Mouse (Mus musculus): Measurements from ENCODE around the gene Bcam. TPM values are rescaled to one million over a fixed set of nuclear protein-coding genes. Genes with fewer than 3 reads are reported as not detected.

The Bcam gene
- polyA plus RNA-seq, 1 experiment = 20.3 TPM

DNA sequence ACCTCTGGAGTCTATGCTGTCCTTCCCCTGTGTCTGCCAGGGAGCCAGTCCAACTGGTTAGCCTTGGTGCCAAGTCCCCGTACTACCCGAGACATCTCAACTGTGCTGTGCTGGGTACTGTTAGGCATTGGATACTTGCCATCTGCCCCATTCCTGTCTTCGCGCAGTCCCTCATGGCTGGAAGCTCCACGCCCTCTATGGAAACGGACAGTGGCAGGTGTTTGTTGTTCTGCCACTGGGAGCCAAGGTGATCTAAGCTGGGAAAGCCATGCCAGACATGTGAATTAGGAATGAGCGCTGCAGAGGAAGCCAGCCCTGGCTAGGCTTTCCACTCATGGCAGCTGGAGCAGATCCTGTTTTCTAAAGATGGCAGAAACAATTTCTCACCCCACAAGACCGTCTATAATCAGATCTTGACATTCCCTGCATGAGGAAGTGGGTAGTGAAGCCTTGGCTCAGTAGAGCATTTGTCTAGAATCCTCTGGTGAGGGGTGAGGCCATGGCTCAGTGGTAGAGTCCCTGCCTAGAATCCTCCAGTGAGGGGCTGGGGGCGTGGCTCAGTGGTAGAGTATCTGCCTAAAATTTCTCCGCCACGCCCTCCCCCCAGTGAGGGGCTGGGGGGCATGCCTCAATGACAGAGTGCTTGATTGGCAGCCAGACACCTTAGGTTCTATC, 6.4 kb upstream of the Bcam start:
- TF ChIP-seq POLR2A (IDR thresholded peaks at IDR 0.05; ENCODE audit: low read depth, low read length) = no peak
- no peak for TF ChIP-seq CTCF (IDR thresholded peaks at IDR 0.05; ENCODE audit: extremely low read depth, insufficient read length, insufficient replicate concordance, low read depth, low read length)
- no peak overlapping the region for H3K4me3 ChIP-seq (ENCODE audit: low read depth, low read length)
- 39% methylated on average over 11 of the region's 11 CpGs for WGBS
- no peak overlapping the region for H3K27ac ChIP-seq (ENCODE audit: insufficient read depth, low read depth, low read length)
- no peaks in the 10 kb centered on the region for H3K4me1 ChIP-seq (ENCODE audit: control insufficient read depth, insufficient read depth, insufficient read length, low read length)
- no peaks in the 10 kb centered on the region for H3K27me3 ChIP-seq (ENCODE audit: control insufficient read depth, insufficient read depth, low read length)
- H3K36me3 ChIP-seq (ENCODE audit: control insufficient read depth, insufficient read depth, low read length) = peaks cover 21% of the 10 kb centered on the region

GRCm38 (mm10) chr7:19771682-19772081, 866 bp upstream of the Bcam start:
- Histone ChIP-seq H3K4me1 (ENCODE audit: control insufficient read depth, insufficient read depth, insufficient read length, low read length) (peaks cover 6% of the 10 kb centered on the region), H3K27me3 (ENCODE audit: control insufficient read depth, insufficient read depth, low read length) (no peaks in the 10 kb centered on the region; the same call in 1 of the 2 replicates), H3K4me3 (ENCODE audit: low read depth, low read length) (no peak overlapping the region), H3K36me3 (ENCODE audit: control insufficient read depth, insufficient read depth, low read length) (no peaks in the 10 kb centered on the region), H3K27ac (ENCODE audit: insufficient read depth, low read depth, low read length) (no peak overlapping the region)
- WGBS = 73% methylated on average over 4 of the region's 4 CpGs
- TF ChIP-seq POLR2A (IDR thresholded peaks at IDR 0.05; ENCODE audit: low read depth, low read length) (no peak), CTCF (IDR thresholded peaks at IDR 0.05; ENCODE audit: extremely low read depth, insufficient read length, insufficient replicate concordance, low read depth, low read length) (no peak)

DNA sequence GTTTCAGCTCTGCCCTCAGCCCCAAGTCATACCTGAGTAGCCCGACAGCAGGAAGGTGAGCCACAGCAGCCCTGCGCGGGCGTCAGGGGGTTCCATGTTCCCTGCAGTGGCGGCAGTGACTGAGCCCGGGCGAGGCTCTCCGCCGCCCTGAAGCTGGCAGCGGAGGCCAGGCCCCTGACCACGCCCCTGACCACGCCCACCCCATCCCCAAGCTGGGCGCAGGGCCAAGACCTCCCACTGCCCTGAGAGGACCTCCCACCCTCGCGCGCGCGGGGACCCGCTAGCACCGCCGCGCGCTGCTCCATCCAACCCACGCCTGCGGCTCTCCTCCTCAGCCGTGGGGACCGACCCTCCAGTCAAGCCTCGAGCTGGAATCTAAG, 451 bp downstream of the Bcam start:
- Histone ChIP-seq H3K4me1 (ENCODE audit: control insufficient read depth, insufficient read depth, insufficient read length, low read length) (peaks cover 6% of the 10 kb centered on the region), H3K27me3 (ENCODE audit: control insufficient read depth, insufficient read depth, low read length) (no peaks in the 10 kb centered on the region; the same call in 1 of the 2 replicates), H3K27ac (ENCODE audit: insufficient read depth, low read depth, low read length) (no peak overlapping the region), H3K36me3 (ENCODE audit: control insufficient read depth, insufficient read depth, low read length) (no peaks in the 10 kb centered on the region), H3K4me3 (ENCODE audit: low read depth, low read length) (peak overlapping the region; percentile 59)
- TF ChIP-seq POLR2A (IDR thresholded peaks at IDR 0.05; ENCODE audit: low read depth, low read length) (0 out of 2 replicates have a peak, but pooled peaks have one; percentile 44), CTCF (IDR thresholded peaks at IDR 0.05; ENCODE audit: extremely low read depth, insufficient read length, insufficient replicate concordance, low read depth, low read length) (no peak)
- WGBS = under 1% methylated on average over 28 of the region's 28 CpGs

- H3K4me1 ChIP-seq (ENCODE audit: control insufficient read depth, insufficient read depth, insufficient read length, low read length) = peaks cover 6% of the 10 kb centered on the region
- no peaks in the 10 kb centered on the region for H3K36me3 ChIP-seq (ENCODE audit: control insufficient read depth, insufficient read depth, low read length)
- no peak overlapping the region for H3K27ac ChIP-seq (ENCODE audit: insufficient read depth, low read depth, low read length)
- H3K4me3 ChIP-seq (ENCODE audit: low read depth, low read length) = peak overlapping the region; percentile 59
- TF ChIP-seq POLR2A (IDR thresholded peaks at IDR 0.05; ENCODE audit: low read depth, low read length) (no peak), CTCF (IDR thresholded peaks at IDR 0.05; ENCODE audit: extremely low read depth, insufficient read length, insufficient replicate concordance, low read depth, low read length) (no peak)
- H3K27me3 ChIP-seq (ENCODE audit: control insufficient read depth, insufficient read depth, low read length) = no peaks in the 10 kb centered on the region; the same call in 1 of the 2 replicates
- 24% methylated on average over 16 of the region's 16 CpGs for WGBS
Observed at GRCm38 (mm10) chr7:19769434-19770374, 1.1 kb downstream of the Bcam start.

GRCm38 (mm10) chr7:19769001-19769400, 1.8 kb downstream of the Bcam start:
- H3K27me3 ChIP-seq (ENCODE audit: control insufficient read depth, insufficient read depth, low read length) = no peaks in the 10 kb centered on the region; the same call in 1 of the 2 replicates
- TF ChIP-seq POLR2A (IDR thresholded peaks at IDR 0.05; ENCODE audit: low read depth, low read length) (no peak), CTCF (IDR thresholded peaks at IDR 0.05; ENCODE audit: extremely low read depth, insufficient read length, insufficient replicate concordance, low read depth, low read length) (no peak)
- H3K27ac ChIP-seq (ENCODE audit: insufficient read depth, low read depth, low read length) = no peak overlapping the region
- 54% methylated on average over 4 of the region's 4 CpGs for WGBS
- H3K4me3 ChIP-seq (ENCODE audit: low read depth, low read length) = no peak overlapping the region
- no peaks in the 10 kb centered on the region for H3K36me3 ChIP-seq (ENCODE audit: control insufficient read depth, insufficient read depth, low read length)
- H3K4me1 ChIP-seq (ENCODE audit: control insufficient read depth, insufficient read depth, insufficient read length, low read length) = peaks cover 6% of the 10 kb centered on the region

DNA sequence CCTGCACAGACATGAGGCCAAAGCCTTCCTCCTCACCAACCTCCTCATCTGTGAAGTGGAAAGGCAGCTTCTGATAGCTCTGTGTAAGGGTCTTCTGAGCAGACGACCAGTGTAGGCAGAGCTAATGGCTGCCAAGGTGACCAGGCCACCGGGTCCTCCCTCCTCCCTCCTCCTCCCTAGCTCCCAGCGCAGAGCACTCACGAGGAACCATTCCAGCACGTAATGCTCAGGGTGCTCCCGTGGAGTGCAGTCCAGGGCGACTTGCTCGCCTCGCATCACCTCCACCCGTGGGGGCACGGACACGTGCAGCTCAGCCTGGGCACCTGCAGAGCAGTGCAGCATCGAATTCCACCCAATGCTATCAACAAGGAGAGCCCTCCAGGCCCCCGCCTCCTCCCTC, 2.6 kb downstream of the Bcam start:
- H3K4me1 ChIP-seq (ENCODE audit: control insufficient read depth, insufficient read depth, insufficient read length, low read length) = peaks cover 6% of the 10 kb centered on the region
- 87% methylated on average over 14 of the region's 14 CpGs for WGBS
- no peaks in the 10 kb centered on the region; the same call in 1 of the 2 replicates for H3K27me3 ChIP-seq (ENCODE audit: control insufficient read depth, insufficient read depth, low read length)
- no peak for TF ChIP-seq CTCF (IDR thresholded peaks at IDR 0.05; ENCODE audit: extremely low read depth, insufficient read length, insufficient replicate concordance, low read depth, low read length)
- TF ChIP-seq POLR2A (IDR thresholded peaks at IDR 0.05; ENCODE audit: low read depth, low read length) = no peak
- no peak overlapping the region for H3K4me3 ChIP-seq (ENCODE audit: low read depth, low read length)
- H3K36me3 ChIP-seq (ENCODE audit: control insufficient read depth, insufficient read depth, low read length) = no peaks in the 10 kb centered on the region
- no peak overlapping the region for H3K27ac ChIP-seq (ENCODE audit: insufficient read depth, low read depth, low read length)

DNA sequence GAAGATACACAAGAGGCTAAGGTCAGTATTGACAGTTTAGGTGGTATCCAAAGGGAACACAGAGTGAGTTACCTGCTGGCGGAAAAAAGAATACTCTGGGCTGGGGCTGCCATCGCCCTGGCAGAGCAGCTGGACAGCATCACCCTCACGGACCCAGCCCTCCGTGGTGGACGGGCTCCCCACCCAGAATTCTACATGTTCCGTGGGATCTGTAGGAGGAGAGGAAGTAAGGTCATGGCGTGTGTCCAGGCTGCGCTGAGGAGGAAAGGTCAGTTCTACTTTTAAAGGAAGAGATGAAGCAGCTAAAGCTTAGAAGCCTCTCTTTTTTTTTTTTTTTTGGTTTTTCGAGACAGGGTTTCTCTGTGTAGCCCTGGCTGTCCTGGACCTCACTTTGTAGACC, 6.2 kb downstream of the Bcam start:
- H3K27me3 ChIP-seq (ENCODE audit: control insufficient read depth, insufficient read depth, low read length) = no peaks in the 10 kb centered on the region
- no peak overlapping the region for H3K27ac ChIP-seq (ENCODE audit: insufficient read depth, low read depth, low read length)
- H3K4me3 ChIP-seq (ENCODE audit: low read depth, low read length) = no peak overlapping the region
- 83% methylated on average over 9 of the region's 9 CpGs for WGBS
- H3K4me1 ChIP-seq (ENCODE audit: control insufficient read depth, insufficient read depth, insufficient read length, low read length) = peaks cover 4% of the 10 kb centered on the region
- TF ChIP-seq CTCF (IDR thresholded peaks at IDR 0.05; ENCODE audit: extremely low read depth, insufficient read length, insufficient replicate concordance, low read depth, low read length) = no peak
- TF ChIP-seq POLR2A (IDR thresholded peaks at IDR 0.05; ENCODE audit: low read depth, low read length) = no peak
- H3K36me3 ChIP-seq (ENCODE audit: control insufficient read depth, insufficient read depth, low read length) = no peaks in the 10 kb centered on the region

All from small intestine, adult 2 months (tissue).